Mouse (Mus musculus) megakaryocyte, embryonic 14.5 days (primary cell): ENCODE results near the gene Cnppd1.

Experiments used
- FLI1 ChIP-seq: IDR thresholded peaks from 2 replicates; pipeline ENCODE4 v1.6.1; 2012; ENCODE audit warnings: low read length, inconsistent platforms, mixed read lengths
- GATA1 ChIP-seq: IDR thresholded peaks from 3 replicates; pipeline ENCODE4 v1.6.1; 2012; ENCODE audit warnings: mixed read lengths, low read length, inconsistent platforms, borderline replicate concordance

DNA sequence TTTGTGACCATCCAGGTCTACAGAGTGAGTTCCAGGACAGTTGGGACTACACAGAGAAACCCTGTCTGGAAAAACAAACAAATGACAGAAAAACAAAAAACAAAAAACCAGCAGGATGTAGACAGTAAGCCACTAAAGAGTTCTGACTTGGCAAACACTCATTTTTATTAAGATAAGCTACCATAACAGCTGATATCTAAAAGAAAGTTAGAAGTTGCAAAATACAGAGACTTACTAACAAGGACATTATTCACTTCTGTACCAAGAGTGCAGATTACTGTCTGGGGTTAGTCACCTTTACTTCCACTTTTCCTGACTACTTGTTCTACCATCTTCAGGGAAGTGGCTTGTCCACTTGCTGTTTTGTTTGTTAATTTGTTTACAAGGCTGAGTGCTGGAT lies 16.5 kb upstream of the Cnppd1 start:
- TF ChIP-seq FLI1 (no peak), GATA1 (no peak)
